Mouse (Mus musculus): ENCODE data around the gene Kctd19. TPM values are rescaled to one million over a fixed set of nuclear protein-coding genes. Genes with fewer than 3 reads are reported as not detected.

The Kctd19 gene
- polyA plus RNA-seq (2017; shearing (Covaris generic)) = under 1 TPM in 1 of 2 experiments, not detected in 1; 0.63 TPM

GRCm38 (mm10) chr8:105413391-105413790 lies at the start of gene Kctd19, which contains the start of gene Lrrc36:
Gene Kctd19, minus strand, starts transcription at chr8:105413502.
Gene Lrrc36, plus strand, starts transcription at chr8:105413571.

GRCm38 (mm10) chr8:105373032-105373431 lies 40.3 kb downstream of the Kctd19 start, which contains the start of gene Plekhg4:
Gene Plekhg4, plus strand, starts transcription at chr8:105373274.

GRCm38 (mm10) chr8:105348450-105349095 lies 64.7 kb downstream of the Kctd19 start, which contains the start of gene Slc9a5:
Gene Slc9a5, plus strand, starts transcription at chr8:105348843.

GRCm38 (mm10) chr8:105347428-105348221 lies 65.7 kb downstream of the Kctd19 start, which contains the start of gene Fhod1:
Gene Fhod1, minus strand, starts transcription at chr8:105347953.

Other genes starting within 250 kb of the Kctd19 start
- gene Cbfb, start 242.8 kb downstream of the Kctd19 start, polyA plus RNA-seq (2017; shearing (Covaris generic)) = 100 to 1,000 TPM; 115 to 135 TPM
- 10 to 100 TPM; 22.1 to 29.3 TPM for gene D230025D16Rik, start 188.4 kb downstream of the Kctd19 start, polyA plus RNA-seq (2017; shearing (Covaris generic))
- gene B3gnt9, start 158.3 kb downstream of the Kctd19 start, polyA plus RNA-seq (2017; shearing (Covaris generic)) = 1 to 10 TPM; 1.2 to 2.0 TPM
- gene Tradd, start 148.9 kb downstream of the Kctd19 start, polyA plus RNA-seq (2017; shearing (Covaris generic)) = 10 to 100 TPM; 58.0 to 82.4 TPM
- 10 to 100 TPM; 16.9 to 24.8 TPM for gene Fbxl8, start 148.9 kb downstream of the Kctd19 start, polyA plus RNA-seq (2017; shearing (Covaris generic))
- gene Hsf4, start 143.7 kb downstream of the Kctd19 start, polyA plus RNA-seq (2017; shearing (Covaris generic)) = under 1 TPM; 0.92 to 0.93 TPM
- not detected for gene Nol3, start 137.4 kb downstream of the Kctd19 start, polyA plus RNA-seq (2017; shearing (Covaris generic))
- gene 4931428F04Rik, start 123.6 kb downstream of the Kctd19 start, polyA plus RNA-seq (2017; shearing (Covaris generic)) = 1 to 10 TPM in 1 of 2 experiments, under 1 TPM in 1; 0.60 to 2.2 TPM
- gene Exoc3l, start 117.4 kb downstream of the Kctd19 start, polyA plus RNA-seq (2017; shearing (Covaris generic)) = 1 to 10 TPM; 1.0 to 1.3 TPM
- gene E2f4, start 115.8 kb downstream of the Kctd19 start, polyA plus RNA-seq (2017; shearing (Covaris generic)) = 100 to 1,000 TPM; 156 to 166 TPM
- 10 to 100 TPM in 1 of 2 experiments, 1 to 10 TPM in 1; 4.4 to 10.1 TPM for gene Elmo3, start 107.9 kb downstream of the Kctd19 start, polyA plus RNA-seq (2017; shearing (Covaris generic))
- 1 to 10 TPM; 3.3 TPM for gene Lrrc29, start 87.2 kb downstream of the Kctd19 start, polyA plus RNA-seq (2017; shearing (Covaris generic))
- 100 to 1,000 TPM; 127 to 128 TPM for gene Tmem208, start 87.1 kb downstream of the Kctd19 start, polyA plus RNA-seq (2017; shearing (Covaris generic))
- gene Fhod1, start 65.5 kb downstream of the Kctd19 start, polyA plus RNA-seq (2017; shearing (Covaris generic)) = 1 to 10 TPM; 1.3 to 2.4 TPM
- gene Slc9a5, start 64.7 kb downstream of the Kctd19 start, polyA plus RNA-seq (2017; shearing (Covaris generic)) = 1 to 10 TPM in 1 of 2 experiments, under 1 TPM in 1; 0.10 to 2.2 TPM
- 1 to 10 TPM in 1 of 2 experiments, not detected in 1; 1.1 TPM for gene Plekhg4, start 40.2 kb downstream of the Kctd19 start, polyA plus RNA-seq (2017; shearing (Covaris generic))
- gene Lrrc36, start 69 bp upstream of the Kctd19 start, polyA plus RNA-seq (2017; shearing (Covaris generic)) = not detected
- 1 to 10 TPM in 1 of 2 experiments, not detected in 1; 1.8 TPM for gene Tppp3, start 58.0 kb upstream of the Kctd19 start, polyA plus RNA-seq (2017; shearing (Covaris generic))
- 1 to 10 TPM; 1.5 to 4.3 TPM for gene Zdhhc1, start 83.4 kb upstream of the Kctd19 start, polyA plus RNA-seq (2017; shearing (Covaris generic))
- under 1 TPM in 1 of 2 experiments, not detected in 1; 0.37 TPM for gene Hsd11b2, start 105.3 kb upstream of the Kctd19 start, polyA plus RNA-seq (2017; shearing (Covaris generic))
- 10 to 100 TPM; 56.2 to 62.2 TPM for gene Atp6v0d1, start 152.5 kb upstream of the Kctd19 start, polyA plus RNA-seq (2017; shearing (Covaris generic))
- gene Ripor1, start 191.8 kb upstream of the Kctd19 start, polyA plus RNA-seq (2017; shearing (Covaris generic)) = 10 to 100 TPM; 13.2 to 18.4 TPM
- gene Ctcf, start 223.1 kb upstream of the Kctd19 start, polyA plus RNA-seq (2017; shearing (Covaris generic)) = 100 to 1,000 TPM; 174 to 204 TPM
- gene Agrp, start 223.9 kb upstream of the Kctd19 start, polyA plus RNA-seq (2017; shearing (Covaris generic)) = under 1 TPM in 1 of 2 experiments, not detected in 1; 0.90 TPM

Data from activated CD4-positive, CD25-positive, alpha-beta regulatory T cell (primary cell).